Mouse (Mus musculus) ovary, adult 10 weeks (tissue): ENCODE measurements around the gene Wdhd1. TPM values are rescaled to one million over a fixed set of nuclear protein-coding genes. Genes with fewer than 3 reads are reported as not detected.

Experiments used
- polyA plus RNA-seq: library from polyadenylated mRNA; stranded (reverse); fragments of 350-450 nt; fragmentation: Illumina TruSeq; extraction: RNeasy Lipid Tissue Mini Kit (QIAGEN cat#74804); gene quantifications from one replicate; pipeline ENCODE4 v1.2.3, GENCODE M21; 2014

Wdhd1 gene
- 19.7 TPM for polyA plus RNA-seq

DNA sequence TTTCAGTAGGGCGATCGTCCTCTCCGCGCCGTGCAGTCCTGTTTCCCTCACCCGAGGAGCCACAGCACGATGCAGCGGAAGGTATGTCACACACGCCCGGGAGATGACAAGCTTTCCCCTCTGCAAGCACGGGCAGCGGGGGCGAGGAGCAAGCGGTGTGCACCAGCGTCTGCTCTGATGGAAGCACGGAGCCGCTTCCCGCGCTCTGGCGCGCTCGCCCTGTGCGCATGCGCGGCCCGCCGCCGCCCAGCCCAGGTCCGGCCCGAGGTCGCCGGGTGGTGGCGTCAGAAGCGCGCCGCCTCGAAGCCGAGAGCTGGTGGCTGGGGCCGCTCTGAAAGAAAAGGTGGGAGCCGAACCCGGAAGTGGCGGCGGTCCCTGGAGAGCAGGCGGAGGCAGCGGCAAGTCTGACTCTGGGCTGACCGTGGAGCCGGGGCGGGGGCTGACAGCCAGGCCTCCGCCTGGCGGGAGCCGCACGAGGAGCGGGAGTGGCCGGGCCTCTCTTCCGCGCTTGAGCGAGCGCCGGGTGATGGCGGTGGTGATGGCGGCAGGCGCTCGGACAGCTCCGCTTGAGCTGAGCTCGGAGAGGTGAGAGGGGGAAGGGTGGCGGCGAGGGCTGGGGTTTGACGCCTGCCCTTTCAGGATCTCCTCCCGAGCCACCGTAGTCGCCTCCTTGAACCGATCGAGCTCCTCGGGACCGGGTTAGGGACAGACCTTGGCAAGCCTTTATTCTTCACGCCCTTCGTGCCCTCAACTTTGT, at the start of gene Wdhd1, which contains the start of gene Socs4:
Wdhd1 (minus strand) TSS at position 221 of the 757 bp plus-strand sequence.
Socs4 (plus strand) TSS at position 295 of the 757 bp plus-strand sequence.

DNA sequence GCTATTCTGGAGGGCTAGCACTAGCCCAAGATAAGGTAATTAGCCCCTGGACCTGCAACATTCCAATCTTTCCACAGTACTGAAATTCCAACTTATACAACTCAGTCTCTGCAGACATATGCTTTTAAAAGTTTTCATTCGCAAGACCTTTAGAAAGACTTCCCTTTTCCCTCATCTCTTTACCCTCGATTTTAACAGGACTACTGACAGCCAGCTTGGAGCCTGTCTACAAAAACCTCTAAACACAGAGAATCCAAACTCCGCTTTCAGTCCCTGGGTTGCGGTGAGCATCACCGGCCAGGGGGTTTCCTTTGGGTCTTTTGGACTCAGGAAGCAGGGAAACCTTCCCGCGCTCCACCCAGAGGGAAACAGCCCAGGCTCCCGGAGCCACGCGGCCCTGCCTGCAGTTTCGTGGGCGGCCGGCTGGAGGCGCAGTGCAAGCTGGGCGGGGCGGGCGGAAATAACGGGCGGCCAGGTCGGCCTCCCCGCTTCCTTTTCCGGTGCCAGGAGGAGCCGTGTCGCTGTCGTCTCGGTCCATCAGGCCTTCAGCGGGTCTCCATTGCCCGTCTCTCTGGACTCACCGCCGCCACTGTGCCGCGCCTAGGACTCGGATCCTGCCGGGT, 21.2 kb upstream of the Wdhd1 start, which contains the start of gene Mapk1ip1l:
Mapk1ip1l (plus strand) TSS at position 482 of the 623 bp plus-strand sequence.

Other genes with a start within 250 kb of the Wdhd1 start
- gene Gch1, start 87.4 kb downstream of the Wdhd1 start, polyA plus RNA-seq, result 24.4 TPM
- 61.4 TPM for gene Socs4, start 74 bp upstream of the Wdhd1 start, polyA plus RNA-seq
- gene Mapk1ip1l, start 21.4 kb upstream of the Wdhd1 start, polyA plus RNA-seq, result 132 TPM
- gene Lgals3, start 90.9 kb upstream of the Wdhd1 start, polyA plus RNA-seq, result 27.6 TPM
- gene Dlgap5, start 141.6 kb upstream of the Wdhd1 start, polyA plus RNA-seq, result 8.6 TPM
- gene Fbxo34, start 173.6 kb upstream of the Wdhd1 start, polyA plus RNA-seq, result 24.4 TPM